Mouse (Mus musculus) ES-Bruce4 (cell line): ENCODE measurements around the gene Cecr2.

Experiments
- CTCF ChIP-seq: IDR thresholded peaks from one replicate; pipeline ENCODE4 v1.8.1; 2011; ENCODE audit warnings: low read depth, low read length
- POLR2A ChIP-seq: IDR thresholded peaks from one replicate; pipeline ENCODE4 v1.8.1; 2011; ENCODE audit warnings: low read length; ENCODE audit not compliant: insufficient read depth

DNA sequence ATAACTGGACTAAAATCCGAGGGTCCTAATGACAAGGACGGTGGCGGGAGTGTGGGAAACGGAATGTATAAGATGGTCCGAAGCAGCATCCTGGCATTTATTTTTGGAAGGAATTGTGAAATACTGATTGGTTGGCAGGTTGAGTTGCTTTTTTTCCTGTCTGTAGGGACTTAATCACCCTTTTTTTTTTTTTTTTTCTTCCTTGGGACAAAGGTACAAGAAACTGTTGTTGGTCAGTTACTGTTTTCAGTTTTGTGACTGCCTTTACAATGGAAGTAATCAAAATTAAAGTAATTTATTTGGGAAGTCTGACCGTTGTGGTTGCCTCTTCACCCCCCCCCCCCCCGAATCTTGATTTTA is 1.2 kb downstream of the Cecr2 start:
- TF ChIP-seq CTCF (no peak), POLR2A (no peak)
